Mouse (Mus musculus): ENCODE measurements around the gene Lhpp. TPM values are rescaled to one million over a fixed set of nuclear protein-coding genes. Genes with fewer than 3 reads are reported as not detected.

The Lhpp gene
- polyA plus RNA-seq, 1 experiment from 2014 or later, result 20.4 TPM

DNA sequence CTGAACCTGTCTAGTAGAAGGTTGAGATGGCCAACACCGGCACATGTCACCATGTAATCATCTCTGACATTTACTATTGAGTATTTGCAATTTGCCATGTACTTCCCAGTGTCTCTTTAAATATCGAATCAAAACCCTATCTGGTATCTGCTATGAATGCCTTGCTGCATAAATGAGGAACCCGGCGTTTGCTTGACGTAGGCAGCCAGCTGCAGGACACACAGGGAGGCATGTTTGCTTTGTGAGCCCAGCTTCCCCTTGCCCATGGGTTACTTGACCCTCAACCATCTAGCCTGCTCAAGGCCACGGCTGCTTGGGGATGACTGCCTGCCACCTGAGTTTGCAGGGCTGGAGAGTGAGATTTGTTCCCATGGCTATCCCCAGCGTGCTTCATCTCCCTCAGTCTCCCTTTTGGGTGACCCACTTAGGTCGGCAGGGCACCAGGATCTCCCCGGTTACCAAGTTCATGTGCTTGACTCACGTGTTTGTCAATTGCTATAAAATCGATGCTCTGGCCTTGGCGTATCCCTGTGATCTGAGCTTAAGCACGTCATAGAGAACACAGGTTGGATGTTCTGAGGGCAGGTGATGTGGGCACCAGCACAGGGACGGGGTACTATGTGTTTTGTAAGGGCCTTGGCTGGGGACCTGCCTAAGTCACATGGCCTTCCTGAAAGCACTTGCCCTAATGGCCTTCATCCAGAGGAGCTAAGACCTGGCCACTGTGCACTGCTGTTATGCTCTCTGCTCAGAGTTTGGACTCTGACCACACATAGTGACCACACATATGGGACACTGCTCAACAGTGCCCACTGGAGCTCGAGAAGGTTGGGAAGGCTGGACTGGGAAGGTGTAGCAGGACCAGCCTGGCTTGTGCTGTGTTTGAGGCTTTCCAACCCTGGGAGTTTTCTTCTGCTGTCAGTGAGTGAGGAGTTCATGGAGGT lies 9.8 kb downstream of the Lhpp start:
- ATAC-seq (ENCODE audit: low FRiP score) (no peak), DNase-seq (ENCODE audit: low spot score) (no peak)
- no peak overlapping the region for H3K4me2 ChIP-seq (replicated peaks; ENCODE audit: low read depth, low read length)
- WGBS, result 90% methylated on average over 15 of the region's 15 CpGs
- H3K9me3 ChIP-seq (ENCODE audit: control insufficient read depth, low read length), result no peaks in the 10 kb centered on the region
- H3K36me3 ChIP-seq (ENCODE audit: control insufficient read depth, insufficient read depth, low read length), result no peaks in the 10 kb centered on the region
- no peak overlapping the region for H3K27ac ChIP-seq (ENCODE audit: low read depth, low read length)
- peaks cover 5% of the 10 kb centered on the region; the same call in 1 of the 2 replicates for H3K4me1 ChIP-seq (replicated peaks; ENCODE audit: control insufficient read depth, insufficient read depth, low read length)
- no peak overlapping the region for H3K9ac ChIP-seq (ENCODE audit: low read depth, low read length)
- H3K27me3 ChIP-seq (ENCODE audit: control insufficient read depth, insufficient read depth, low read length), result no peaks in the 10 kb centered on the region
- H3K4me3 ChIP-seq (ENCODE audit: low read depth, low read length), result no peak overlapping the region

DNA sequence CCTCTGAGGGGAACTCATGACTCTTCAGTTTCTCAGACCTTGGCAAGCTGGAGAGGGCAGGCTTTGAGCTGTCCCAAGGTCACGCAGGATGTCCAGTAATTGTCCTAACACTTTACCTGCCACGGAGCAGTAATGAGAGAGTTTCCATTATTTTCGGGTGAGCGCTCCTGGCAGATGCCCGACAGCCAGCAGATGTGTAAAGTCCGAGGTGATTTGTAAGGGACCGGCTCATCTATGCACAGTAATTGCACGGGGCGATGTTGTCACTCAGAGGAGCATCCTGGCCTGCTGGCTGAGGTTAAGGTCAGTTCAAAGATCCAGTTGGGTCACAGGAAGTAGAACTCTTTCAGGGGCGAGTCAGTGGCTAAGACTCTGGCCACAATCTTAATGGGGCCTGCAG lies 13.7 kb downstream of the Lhpp start:
- H3K4me2 ChIP-seq (replicated peaks; ENCODE audit: low read depth, low read length), result no peak overlapping the region
- ATAC-seq (ENCODE audit: low FRiP score) (no peak), DNase-seq (ENCODE audit: low spot score) (no peak)
- WGBS, result 76% methylated on average over 10 of the region's 10 CpGs
- no peaks in the 10 kb centered on the region for H3K4me1 ChIP-seq (replicated peaks; ENCODE audit: control insufficient read depth, insufficient read depth, low read length)
- no peak overlapping the region for H3K9ac ChIP-seq (ENCODE audit: low read depth, low read length)
- no peaks in the 10 kb centered on the region for H3K9me3 ChIP-seq (ENCODE audit: control insufficient read depth, low read length)
- no peak overlapping the region for H3K4me3 ChIP-seq (ENCODE audit: low read depth, low read length)
- no peaks in the 10 kb centered on the region for H3K27me3 ChIP-seq (ENCODE audit: control insufficient read depth, insufficient read depth, low read length)
- H3K27ac ChIP-seq (ENCODE audit: low read depth, low read length), result no peak overlapping the region
- no peaks in the 10 kb centered on the region for H3K36me3 ChIP-seq (ENCODE audit: control insufficient read depth, insufficient read depth, low read length)

DNA sequence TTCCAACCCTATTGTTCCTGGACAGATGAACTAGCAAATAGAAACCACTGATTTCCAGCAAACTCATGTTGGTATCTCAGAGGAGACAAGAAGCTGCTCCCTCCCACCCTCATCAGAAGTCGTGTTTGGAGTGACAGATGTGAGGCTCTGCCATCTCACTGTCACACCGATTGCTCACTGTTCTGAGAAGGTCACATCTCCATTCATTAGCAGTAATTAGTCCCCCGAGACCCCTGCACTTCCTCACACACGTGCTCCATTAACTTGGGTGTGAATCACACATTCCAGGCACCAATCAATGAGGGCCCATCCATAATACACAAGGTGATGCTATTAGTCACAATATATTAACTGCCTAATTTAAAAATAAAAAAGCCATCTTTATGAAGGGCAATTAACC lies 15.7 kb downstream of the Lhpp start:
- Histone ChIP-seq H3K4me2 (replicated peaks; ENCODE audit: low read depth, low read length) (no peak overlapping the region), H3K27me3 (ENCODE audit: control insufficient read depth, insufficient read depth, low read length) (no peaks in the 10 kb centered on the region), H3K9ac (ENCODE audit: low read depth, low read length) (no peak overlapping the region), H3K27ac (ENCODE audit: low read depth, low read length) (no peak overlapping the region), H3K36me3 (ENCODE audit: control insufficient read depth, insufficient read depth, low read length) (no peaks in the 10 kb centered on the region), H3K9me3 (ENCODE audit: control insufficient read depth, low read length) (no peaks in the 10 kb centered on the region), H3K4me3 (ENCODE audit: low read depth, low read length) (no peak overlapping the region), H3K4me1 (replicated peaks; ENCODE audit: control insufficient read depth, insufficient read depth, low read length) (no peaks in the 10 kb centered on the region)
- ATAC-seq (ENCODE audit: low FRiP score), result no peak
- 48% methylated on average over 4 of the region's 4 CpGs for WGBS
- DNase-seq (ENCODE audit: low spot score), result no peak

DNA sequence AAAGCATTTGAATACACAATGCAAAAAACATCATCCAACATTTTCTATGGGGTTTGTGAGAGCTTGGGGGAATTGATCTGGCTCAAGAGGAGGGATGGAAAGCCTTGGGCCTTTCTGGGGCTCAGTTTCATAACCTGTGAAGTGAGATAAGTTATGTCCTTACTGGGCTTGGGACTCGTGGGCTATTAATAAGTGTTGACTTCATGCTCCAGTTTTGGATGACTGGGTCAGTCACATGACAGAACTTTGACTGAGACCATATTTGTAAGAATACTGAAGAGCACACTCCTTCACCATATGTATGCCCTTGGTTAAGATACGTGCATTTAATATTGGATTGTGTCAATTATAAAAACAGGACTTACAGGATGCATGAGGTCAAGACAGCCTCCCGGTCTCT lies 17.0 kb downstream of the Lhpp start:
- H3K9me3 ChIP-seq (ENCODE audit: control insufficient read depth, low read length), result no peaks in the 10 kb centered on the region
- no peaks in the 10 kb centered on the region for H3K27me3 ChIP-seq (ENCODE audit: control insufficient read depth, insufficient read depth, low read length)
- DNase-seq (ENCODE audit: low spot score) (no peak), ATAC-seq (ENCODE audit: low FRiP score) (no peak)
- H3K27ac ChIP-seq (ENCODE audit: low read depth, low read length), result no peak overlapping the region
- H3K4me1 ChIP-seq (replicated peaks; ENCODE audit: control insufficient read depth, insufficient read depth, low read length), result no peaks in the 10 kb centered on the region
- no peak overlapping the region for H3K4me3 ChIP-seq (ENCODE audit: low read depth, low read length)
- no peak overlapping the region for H3K9ac ChIP-seq (ENCODE audit: low read depth, low read length)
- 91% methylated on average over 3 of the region's 3 CpGs for WGBS
- H3K4me2 ChIP-seq (replicated peaks; ENCODE audit: low read depth, low read length), result no peak overlapping the region
- no peaks in the 10 kb centered on the region for H3K36me3 ChIP-seq (ENCODE audit: control insufficient read depth, insufficient read depth, low read length)

DNA sequence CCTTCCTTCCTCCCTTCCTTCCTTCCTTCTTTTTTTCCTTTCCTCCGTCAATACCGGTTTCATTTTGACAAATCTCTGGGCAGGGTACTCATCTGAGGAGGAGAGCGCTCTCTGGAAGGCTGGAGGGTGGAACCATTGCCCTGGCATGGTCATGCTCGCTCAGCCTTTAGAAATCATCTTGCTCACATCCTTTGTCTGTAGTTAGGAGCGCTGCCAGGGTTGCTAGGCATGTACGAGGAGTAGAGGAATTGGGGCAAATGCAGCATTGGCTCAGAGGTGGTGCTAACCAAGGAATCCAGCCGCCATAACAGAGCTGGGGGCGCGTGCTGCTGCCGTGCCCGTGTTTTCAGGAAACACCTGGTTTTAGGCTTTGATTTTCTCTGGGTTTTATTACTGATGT lies 20.9 kb downstream of the Lhpp start:
- H3K9ac ChIP-seq (ENCODE audit: low read depth, low read length), result no peak overlapping the region
- H3K4me1 ChIP-seq (replicated peaks; ENCODE audit: control insufficient read depth, insufficient read depth, low read length), result no peaks in the 10 kb centered on the region
- H3K27ac ChIP-seq (ENCODE audit: low read depth, low read length), result no peak overlapping the region
- H3K36me3 ChIP-seq (ENCODE audit: control insufficient read depth, insufficient read depth, low read length), result no peaks in the 10 kb centered on the region
- no peaks in the 10 kb centered on the region for H3K9me3 ChIP-seq (ENCODE audit: control insufficient read depth, low read length)
- H3K4me2 ChIP-seq (replicated peaks; ENCODE audit: low read depth, low read length), result no peak overlapping the region
- H3K4me3 ChIP-seq (ENCODE audit: low read depth, low read length), result no peak overlapping the region
- ATAC-seq (ENCODE audit: low FRiP score) (no peak), DNase-seq (ENCODE audit: low spot score) (no peak)
- no peaks in the 10 kb centered on the region for H3K27me3 ChIP-seq (ENCODE audit: control insufficient read depth, insufficient read depth, low read length)
- WGBS, result 83% methylated on average over 11 of the region's 11 CpGs

DNA sequence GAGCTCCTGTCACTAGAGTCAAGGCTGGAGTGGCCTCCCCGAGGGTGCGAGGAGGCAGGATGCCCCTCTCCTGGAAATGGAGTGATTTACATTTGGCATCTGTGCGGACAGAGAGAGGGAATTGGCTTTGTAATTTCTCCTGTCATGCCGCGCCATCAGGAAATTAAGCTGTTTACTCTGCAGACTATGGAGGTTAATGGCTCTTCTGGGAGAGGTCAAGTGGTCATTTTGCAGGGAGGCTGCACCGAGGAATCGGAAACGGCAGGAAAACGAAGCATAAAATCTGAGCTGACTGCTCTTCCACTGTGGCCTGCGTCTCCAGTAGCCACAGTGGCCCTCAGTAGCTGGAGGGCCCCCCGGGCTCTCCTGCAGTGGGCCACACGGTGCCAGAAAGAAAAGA lies 26.9 kb downstream of the Lhpp start:
- Histone ChIP-seq H3K27me3 (ENCODE audit: control insufficient read depth, insufficient read depth, low read length) (no peaks in the 10 kb centered on the region), H3K4me3 (ENCODE audit: low read depth, low read length) (no peak overlapping the region), H3K27ac (ENCODE audit: low read depth, low read length) (no peak overlapping the region), H3K36me3 (ENCODE audit: control insufficient read depth, insufficient read depth, low read length) (no peaks in the 10 kb centered on the region), H3K9me3 (ENCODE audit: control insufficient read depth, low read length) (no peaks in the 10 kb centered on the region), H3K4me1 (replicated peaks; ENCODE audit: control insufficient read depth, insufficient read depth, low read length) (0 out of 2 replicates have a peak, but pooled peaks cover 2% of the 10 kb centered on the region), H3K4me2 (replicated peaks; ENCODE audit: low read depth, low read length) (no peak overlapping the region), H3K9ac (ENCODE audit: low read depth, low read length) (no peak overlapping the region)
- 31% methylated on average over 12 of the region's 12 CpGs for WGBS
- DNase-seq (ENCODE audit: low spot score) (peak; percentile 31), ATAC-seq (ENCODE audit: low FRiP score) (no peak)

DNA sequence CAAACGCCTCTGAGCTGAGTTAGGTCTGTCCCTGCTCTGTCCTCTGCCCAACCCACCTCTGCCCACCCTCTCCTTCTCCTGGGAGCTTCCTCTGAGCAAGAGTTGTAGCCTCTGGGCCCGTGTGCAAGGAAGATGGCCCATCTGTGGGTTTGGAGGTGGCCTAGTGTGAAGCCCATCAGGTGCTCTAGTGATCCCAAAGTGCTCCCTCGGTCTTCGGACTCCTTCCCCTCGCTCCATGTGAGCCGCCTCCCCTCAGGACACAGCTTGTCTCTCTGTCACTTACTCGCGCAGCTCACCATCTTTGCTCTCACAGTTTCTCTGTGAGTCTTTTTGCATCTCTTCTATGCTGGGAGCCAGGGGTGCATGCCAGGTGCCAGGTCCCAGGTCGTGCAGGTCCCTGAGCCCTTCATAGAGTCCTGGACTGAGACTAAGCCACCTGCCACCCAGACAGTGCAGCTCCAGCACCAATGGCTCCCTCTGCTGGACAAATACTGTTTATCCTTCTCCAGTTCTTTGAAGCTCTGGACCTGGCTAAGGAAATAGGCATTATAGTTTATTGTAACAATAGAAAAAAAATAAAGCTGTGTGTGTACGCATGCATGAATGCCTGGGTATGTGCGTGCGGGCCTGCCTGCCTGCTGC lies 28.1 kb downstream of the Lhpp start:
- H3K9me3 ChIP-seq (ENCODE audit: control insufficient read depth, low read length), result no peaks in the 10 kb centered on the region
- DNase-seq (ENCODE audit: low spot score) (peak; percentile 81), ATAC-seq (ENCODE audit: low FRiP score) (peak; percentile 67; the same call in 1 of the 2 replicates)
- H3K27me3 ChIP-seq (ENCODE audit: control insufficient read depth, insufficient read depth, low read length), result no peaks in the 10 kb centered on the region
- H3K4me3 ChIP-seq (ENCODE audit: low read depth, low read length), result no peak overlapping the region
- H3K9ac ChIP-seq (ENCODE audit: low read depth, low read length), result no peak overlapping the region
- 60% methylated on average over 12 of the region's 12 CpGs for WGBS
- H3K36me3 ChIP-seq (ENCODE audit: control insufficient read depth, insufficient read depth, low read length), result no peaks in the 10 kb centered on the region
- 0 out of 2 replicates have a peak, but pooled peaks cover 2% of the 10 kb centered on the region for H3K4me1 ChIP-seq (replicated peaks; ENCODE audit: control insufficient read depth, insufficient read depth, low read length)
- no peak overlapping the region for H3K4me2 ChIP-seq (replicated peaks; ENCODE audit: low read depth, low read length)
- no peak overlapping the region for H3K27ac ChIP-seq (ENCODE audit: low read depth, low read length)

DNA sequence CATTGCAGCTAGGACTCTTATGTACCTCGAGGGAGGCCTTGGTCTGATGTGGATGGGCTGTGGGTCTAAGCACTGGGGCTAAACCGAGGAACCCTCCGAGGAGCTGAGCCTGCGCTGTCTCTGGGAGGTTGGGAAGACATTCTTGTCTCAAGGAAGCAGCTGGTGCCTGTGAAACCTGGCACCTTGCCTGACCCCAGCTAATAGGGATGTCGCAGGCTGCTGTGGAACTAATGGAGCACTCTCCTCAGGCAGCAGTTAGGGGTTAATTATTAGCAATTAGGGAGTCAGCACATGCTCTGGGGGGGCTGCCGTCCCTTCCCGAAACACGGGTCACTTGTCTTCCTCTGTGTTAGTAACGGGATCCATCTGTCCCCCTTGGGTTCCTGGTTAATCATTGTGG lies 30.5 kb downstream of the Lhpp start:
- no peak overlapping the region for H3K4me2 ChIP-seq (replicated peaks; ENCODE audit: low read depth, low read length)
- H3K27ac ChIP-seq (ENCODE audit: low read depth, low read length), result no peak overlapping the region
- WGBS, result 44% methylated on average over 9 of the region's 9 CpGs
- 0 out of 2 replicates have a peak, but pooled peaks cover 2% of the 10 kb centered on the region for H3K4me1 ChIP-seq (replicated peaks; ENCODE audit: control insufficient read depth, insufficient read depth, low read length)
- no peaks in the 10 kb centered on the region for H3K27me3 ChIP-seq (ENCODE audit: control insufficient read depth, insufficient read depth, low read length)
- no peak overlapping the region for H3K9ac ChIP-seq (ENCODE audit: low read depth, low read length)
- DNase-seq (ENCODE audit: low spot score) (peak; percentile 12), ATAC-seq (ENCODE audit: low FRiP score) (peak; percentile 38; the same call in 1 of the 2 replicates)
- no peak overlapping the region for H3K4me3 ChIP-seq (ENCODE audit: low read depth, low read length)
- no peaks in the 10 kb centered on the region for H3K36me3 ChIP-seq (ENCODE audit: control insufficient read depth, insufficient read depth, low read length)
- H3K9me3 ChIP-seq (ENCODE audit: control insufficient read depth, low read length), result no peaks in the 10 kb centered on the region
